Mouse (Mus musculus) urinary bladder, postnatal 4 days (tissue): ENCODE data around the gene Ckmt2.

Experiments used
- DNase-seq, 2 experiments: peaks; one replicate each; pipeline ENCODE4 v3.0.0; 2021 to 2022; ENCODE audit warnings: low spot score in 2 of 2

The Ckmt2 gene

GRCm38 (mm10) chr13:91876741-91877349 is at the start of gene Ckmt2:
Ckmt2 (minus strand) TSS chr13:91876885.
- DNase-seq: no peak

DNA sequence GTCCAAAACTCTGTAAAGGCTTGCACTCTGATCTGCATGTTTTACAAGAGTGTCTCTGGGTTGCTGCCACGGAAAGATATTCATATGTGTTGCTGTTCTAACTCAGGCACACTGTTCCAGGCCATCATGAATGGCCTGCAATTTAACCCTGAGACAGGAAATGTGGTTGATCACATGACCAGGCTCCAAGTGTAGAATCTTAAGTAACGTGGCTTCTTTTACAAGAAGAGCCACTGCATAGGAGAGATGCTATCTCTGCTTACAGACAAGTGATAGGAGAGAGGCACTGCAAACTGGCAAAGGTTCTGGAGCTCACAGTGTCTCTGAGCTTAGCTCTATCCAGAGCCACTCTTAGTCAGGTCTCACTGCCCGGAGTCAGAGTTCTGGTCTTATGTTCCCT is 44.3 kb upstream of the Ckmt2 start:
- DNase-seq: no peak

DNA sequence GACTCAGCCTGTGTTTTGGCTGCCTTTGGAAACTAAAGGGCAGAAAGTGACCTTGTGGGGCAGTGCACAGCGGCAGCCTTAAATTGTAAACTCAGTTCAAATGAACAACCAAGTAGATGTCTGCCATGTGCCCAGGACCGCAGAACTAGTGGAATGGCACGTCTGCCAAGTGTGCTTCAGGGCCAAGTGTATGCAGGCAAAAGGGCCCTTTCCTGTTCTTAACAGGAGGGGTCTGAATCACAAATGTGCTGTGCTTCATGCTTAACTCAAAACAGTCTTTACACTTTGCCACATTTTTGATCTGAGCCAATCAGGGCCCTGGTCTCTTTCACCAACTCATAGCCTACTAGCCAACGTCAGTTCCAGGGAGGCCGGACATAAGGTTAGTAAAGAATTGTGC is 42.1 kb upstream of the Ckmt2 start:
- no peak for DNase-seq

DNA sequence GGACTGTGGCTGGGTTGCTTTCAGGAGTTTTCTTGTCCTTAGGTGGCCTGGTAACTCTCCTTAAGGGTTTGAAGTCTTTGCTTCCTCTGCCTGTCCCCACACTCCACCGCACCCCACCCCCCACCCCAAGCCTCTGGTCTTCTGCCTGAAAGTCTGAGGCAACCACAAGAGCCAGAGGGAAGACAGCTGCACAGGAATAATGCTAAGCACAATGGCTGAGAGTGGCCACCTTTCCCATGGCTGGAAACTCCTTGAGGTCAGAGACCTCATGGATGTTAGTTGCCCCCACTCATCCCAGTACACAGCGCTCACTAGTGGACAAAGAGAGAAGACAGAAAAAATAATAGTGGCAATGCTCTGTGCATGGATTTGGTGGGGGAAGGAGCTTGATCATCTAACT is 41.1 kb upstream of the Ckmt2 start:
- DNase-seq: no peak

DNA sequence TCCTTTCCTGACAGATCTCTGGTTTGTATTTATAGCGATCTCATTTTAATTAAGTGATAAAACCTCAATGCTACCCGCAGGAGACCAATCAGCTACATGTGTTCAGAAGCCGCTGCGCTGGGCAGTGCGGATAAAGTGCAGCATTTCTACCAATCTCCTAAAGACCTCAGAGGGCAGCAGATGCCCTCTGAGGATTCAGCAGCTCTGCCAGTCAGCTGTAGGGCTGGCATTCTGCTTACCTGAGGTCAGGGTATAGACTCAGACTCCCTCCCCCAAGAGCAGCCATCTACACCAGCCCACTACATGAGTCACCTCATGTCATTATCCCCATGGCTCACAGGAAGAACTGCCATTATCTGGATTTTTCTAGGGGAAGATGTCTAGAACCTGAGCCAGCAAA is 39.6 kb upstream of the Ckmt2 start:
- no peak for DNase-seq

DNA sequence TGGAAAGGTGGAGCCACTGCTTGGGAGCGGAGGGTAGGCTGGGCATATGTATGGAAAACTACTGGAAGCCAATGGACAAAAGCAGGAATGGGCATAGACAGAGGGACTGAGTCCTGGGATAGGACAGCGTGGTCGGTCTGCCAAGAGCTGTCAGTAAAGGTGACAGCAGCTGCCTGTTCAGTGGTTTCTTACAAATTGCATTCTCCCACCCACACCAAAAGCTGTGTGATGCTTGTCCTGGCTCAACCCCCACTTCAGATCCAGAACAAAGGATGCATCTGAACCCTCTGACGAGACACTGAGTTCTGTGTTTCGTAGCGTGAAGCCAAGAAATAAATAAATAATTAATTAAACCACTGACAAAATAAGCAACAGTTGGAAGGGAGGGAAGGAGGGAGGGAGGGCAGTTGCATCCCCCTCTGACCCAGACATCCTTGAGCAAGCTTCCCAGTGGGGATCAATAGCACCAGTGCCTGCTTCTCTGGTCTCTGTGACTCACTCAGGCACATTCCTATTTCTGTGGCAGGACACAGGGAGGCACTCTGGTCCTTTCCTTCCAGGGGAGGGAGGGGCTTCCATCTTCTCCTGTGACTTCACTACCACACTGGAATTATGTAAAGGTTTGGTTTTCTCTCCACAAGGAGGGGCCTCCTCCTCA is 39.0 kb upstream of the Ckmt2 start:
- DNase-seq: no peak

- DNase-seq: no peak
Observed at GRCm38 (mm10) chr13:91915192-91915581, 38.5 kb upstream of the Ckmt2 start.

GRCm38 (mm10) chr13:91911652-91912051 is 35.0 kb upstream of the Ckmt2 start:
- DNase-seq: no peak

DNA sequence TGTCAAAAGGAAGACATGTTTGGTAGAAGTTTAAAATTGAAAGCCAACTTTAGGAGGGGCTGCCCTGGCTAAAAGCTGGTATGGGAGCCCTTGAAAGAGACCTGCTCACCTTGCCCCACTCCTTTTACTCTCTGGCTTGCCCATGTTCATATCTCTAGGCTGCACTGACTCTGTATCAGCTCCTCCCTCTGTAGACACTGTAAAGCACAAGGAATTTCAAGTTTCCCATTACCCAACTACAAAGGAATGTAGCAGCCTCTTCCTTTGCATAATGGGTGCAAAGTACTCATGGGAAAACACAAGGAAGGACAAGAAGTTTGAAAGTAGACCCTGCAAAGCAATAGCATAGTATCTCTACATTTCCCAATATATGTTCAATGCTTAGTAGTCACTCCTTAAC is 34.5 kb upstream of the Ckmt2 start:
- no peak for DNase-seq

DNA sequence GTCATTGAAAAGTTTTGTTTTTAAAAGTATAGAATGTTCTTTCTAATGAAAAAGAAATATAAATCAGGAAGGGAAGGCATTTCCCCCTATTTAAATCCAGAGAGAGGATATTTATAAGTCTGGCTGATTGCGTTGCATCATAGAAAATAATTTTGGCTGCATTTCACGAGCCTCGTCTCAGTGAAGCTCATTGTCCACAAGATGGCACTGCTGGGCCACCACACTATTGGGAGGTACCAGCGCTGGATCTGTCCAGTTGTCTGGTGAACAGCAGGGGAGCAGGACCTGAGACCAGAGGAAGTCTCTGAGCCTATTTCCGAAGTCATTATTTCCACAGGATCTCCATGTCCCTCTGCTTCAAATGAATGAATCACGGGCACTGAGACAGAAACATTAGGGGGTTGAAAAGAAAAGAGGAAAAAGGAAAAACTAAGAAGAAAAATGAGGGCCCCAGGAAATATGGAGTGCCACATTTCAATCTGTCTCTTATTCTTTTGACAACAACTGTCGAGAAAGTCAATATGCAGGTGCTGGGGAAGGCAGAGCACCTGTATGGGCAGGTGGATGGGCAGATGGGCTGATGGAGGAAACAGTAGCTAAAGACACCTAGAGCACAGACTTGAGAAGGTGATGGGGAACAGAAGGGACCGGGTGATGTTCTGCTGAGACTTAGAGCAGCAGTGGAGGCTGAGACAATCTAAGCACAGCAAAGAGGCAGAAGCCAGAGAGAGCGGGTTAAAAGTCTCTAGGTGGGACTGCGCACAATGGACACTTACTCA is 31.7 kb upstream of the Ckmt2 start:
- peak; percentile 62 to 74 for DNase-seq

DNA sequence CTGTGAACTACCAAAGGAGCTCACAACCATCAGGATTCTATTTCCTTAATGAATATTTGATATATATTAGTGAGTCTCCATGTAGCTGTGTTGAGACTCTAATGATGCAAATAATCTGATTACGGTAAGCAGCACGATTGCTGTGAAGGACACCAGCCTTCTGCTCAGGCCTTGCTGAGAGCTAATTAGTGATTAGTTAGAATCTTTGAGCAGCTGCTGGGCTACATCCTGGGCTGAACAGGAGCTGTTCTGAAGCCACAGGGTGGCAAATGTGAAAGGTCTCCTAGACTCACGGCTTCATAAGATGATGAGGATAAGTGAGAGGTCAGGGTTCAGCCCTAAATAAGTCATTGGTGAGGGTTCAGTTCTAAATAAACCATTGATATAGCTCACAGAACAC is 29.7 kb upstream of the Ckmt2 start:
- no peak for DNase-seq

DNA sequence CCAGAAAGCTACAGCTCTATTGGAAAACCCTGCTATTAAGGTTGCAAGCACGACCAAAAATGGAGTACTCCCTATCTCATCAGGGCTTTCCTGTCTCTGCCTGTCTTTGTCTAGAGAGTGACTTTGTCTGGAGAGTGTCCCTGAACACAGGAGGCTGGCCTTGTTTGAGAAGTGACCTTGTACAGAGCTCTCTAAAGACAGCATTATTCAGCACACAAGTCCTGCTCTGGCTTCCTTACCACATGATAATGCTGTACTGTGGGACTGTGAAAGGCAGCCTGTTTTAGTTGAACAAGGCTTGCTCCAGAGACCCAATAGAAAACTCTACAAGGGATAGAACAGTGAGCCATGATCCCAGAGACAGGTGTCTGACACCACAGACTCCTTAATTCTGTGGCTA is 19.8 kb upstream of the Ckmt2 start:
- no peak for DNase-seq

DNA sequence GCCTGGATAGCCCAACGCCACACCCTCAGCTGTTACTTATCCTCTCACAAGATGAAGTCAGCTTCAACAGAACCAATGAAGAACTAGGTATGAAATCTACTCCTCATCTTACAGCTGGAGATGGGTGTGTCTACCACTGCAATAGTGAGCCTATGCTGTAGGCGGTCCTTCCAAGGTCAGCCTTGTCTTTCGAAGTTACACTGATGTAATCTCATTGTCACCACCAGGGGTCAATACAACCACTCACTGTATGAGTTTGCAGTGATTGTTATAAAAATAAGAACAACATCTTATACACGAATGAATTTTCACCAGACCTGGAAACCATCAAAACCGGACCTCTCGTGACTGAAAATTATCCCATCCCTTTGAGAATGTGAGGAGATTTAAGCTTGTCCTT is 16.4 kb upstream of the Ckmt2 start:
- no peak for DNase-seq

- no peak for DNase-seq
Observed at GRCm38 (mm10) chr13:91890031-91890619, 13.4 kb upstream of the Ckmt2 start.

- DNase-seq: no peak
Observed at GRCm38 (mm10) chr13:91884714-91885386, 8.2 kb upstream of the Ckmt2 start.

DNA sequence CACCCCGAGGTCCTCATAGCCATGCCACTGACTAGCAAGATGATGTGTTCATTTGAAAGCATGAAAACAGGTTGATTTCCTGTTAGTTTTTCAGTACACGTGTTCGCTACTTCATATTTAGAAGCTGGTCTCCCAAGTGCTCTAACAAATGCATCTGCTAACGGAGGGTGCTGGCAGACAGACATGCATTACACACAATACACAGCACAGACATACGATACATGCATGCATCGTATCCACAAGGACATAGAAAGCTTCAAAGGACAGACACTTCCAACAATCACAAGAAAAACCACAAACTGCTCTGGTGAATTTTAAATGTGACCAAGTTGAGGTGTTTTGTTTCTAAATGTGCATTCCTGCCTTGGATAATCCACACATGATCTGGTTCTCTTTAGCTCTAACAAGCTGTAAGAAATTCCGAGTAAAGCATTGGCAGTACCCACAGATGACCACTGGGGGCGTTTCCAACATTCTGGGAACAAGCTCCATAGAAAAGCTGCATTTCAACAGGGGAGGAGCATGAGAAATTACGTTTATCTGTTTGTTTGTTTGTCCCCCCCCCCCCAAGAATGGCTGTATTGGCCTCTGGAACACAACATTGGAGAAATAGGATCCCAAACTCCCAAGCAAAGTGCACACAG is 5.3 kb upstream of the Ckmt2 start:
- no peak for DNase-seq

GRCm38 (mm10) chr13:91880256-91880655 is 3.6 kb upstream of the Ckmt2 start:
- DNase-seq: no peak

- no peak for DNase-seq
Observed at GRCm38 (mm10) chr13:91877996-91878395, 1.3 kb upstream of the Ckmt2 start.

- no peak for DNase-seq
Observed at GRCm38 (mm10) chr13:91877350-91877749, 665 bp upstream of the Ckmt2 start.

DNA sequence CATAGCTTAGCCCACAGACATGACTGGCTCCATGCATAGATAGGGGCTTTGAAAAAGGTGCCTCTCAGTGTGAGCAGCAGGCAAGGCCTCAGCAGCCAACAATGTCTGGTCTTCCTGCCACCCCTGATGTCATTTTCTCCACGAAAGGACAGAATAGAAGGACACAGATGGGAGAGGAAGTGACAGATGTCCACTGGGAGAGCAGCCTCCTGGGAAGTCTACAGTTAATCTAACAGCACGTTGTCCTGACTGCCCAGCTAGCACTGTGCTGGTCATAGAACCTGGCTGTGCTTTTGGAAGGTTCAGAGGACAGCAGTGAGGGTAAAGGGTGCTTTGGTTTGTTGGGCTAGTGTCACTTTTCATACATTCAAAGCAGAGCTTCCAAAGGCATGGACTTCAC is 1.1 kb downstream of the Ckmt2 start:
- no peak for DNase-seq

- no peak for DNase-seq
Observed at GRCm38 (mm10) chr13:91874565-91874964, 2.1 kb downstream of the Ckmt2 start.
